Mouse (Mus musculus): ENCODE measurements around the gene Prc1.

- TF ChIP-seq CTCF (IDR thresholded peaks at IDR 0.05; ENCODE audit: low read depth, low read length) (no peak), TAL1 (conservative IDR thresholded peaks at IDR 0.05; ENCODE audit: low read depth, low read length) (no peak)
Observed at GRCm38 (mm10) chr7:80298754-80299153, 4.5 kb downstream of the Prc1 start.

Data from G1E (cell line).